Mouse (Mus musculus): ENCODE results near the gene Sirt1.
"Not testable (repeated sequence)": the region's sequence is repeated elsewhere in the genome, so short reads cannot be mapped to it uniquely, and the experiment has no call there.

The Sirt1 gene

DNA sequence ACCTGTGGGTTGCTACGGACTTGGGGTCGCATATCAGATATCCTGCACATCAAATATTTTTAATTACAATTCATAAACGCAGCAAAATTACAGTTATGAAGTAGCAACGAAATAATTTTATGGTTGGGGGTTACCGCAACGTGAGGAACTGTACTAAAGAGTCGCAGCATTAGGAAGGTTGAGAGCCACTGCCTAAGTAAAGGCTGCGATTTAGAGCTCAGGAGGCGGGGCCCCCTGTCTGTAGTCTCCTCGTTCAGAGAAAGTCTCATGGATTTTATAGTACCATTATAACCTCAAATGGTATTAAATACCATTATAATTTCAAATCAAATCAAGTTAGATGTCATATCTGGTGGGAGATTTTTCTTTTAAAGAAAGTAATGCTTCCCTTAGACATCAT is 5.5 kb upstream of the Sirt1 start:
- DNase-seq, result no peak

DNA sequence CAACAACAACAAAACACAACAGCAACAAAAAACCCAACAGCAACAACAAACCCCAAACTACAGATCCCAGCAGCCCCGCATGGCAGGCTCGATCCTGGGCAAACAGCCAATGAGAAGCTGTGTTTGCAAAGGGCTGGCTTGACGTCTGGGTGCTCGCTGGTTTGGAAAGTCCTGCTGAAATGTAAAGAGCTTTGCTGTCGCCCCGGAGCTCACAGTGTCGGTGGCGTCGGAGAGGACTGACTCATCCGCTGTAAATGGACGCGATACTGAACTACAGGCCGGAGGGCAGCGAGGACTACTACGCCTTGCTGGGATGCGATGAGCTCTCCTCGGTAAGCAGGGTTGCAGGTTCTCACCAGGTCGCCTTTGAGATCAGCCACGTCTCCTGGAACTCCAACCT is 4.9 kb upstream of the Sirt1 start:
- DNase-seq, result peak; percentile 82

DNA sequence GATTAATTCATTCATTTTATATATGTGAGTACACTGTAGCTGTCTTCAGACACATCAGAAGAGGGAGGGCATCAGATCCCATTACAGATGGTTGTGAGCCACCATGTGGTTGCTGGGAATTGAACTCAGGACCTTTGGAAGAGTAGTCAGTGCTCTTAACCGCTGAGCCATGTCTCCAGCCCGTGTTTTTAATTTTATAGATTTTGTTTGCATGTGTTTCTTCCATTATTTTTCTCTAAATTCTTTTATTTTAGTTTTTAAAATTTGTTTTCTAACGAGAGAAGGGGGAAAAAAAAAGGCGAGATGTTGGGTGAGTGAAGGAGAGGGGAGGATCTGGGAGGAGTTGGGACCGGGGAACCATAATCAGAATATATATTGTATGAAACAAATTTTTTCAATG is 4.4 kb upstream of the Sirt1 start:
- DNase-seq, result not testable (repeated sequence)

DNA sequence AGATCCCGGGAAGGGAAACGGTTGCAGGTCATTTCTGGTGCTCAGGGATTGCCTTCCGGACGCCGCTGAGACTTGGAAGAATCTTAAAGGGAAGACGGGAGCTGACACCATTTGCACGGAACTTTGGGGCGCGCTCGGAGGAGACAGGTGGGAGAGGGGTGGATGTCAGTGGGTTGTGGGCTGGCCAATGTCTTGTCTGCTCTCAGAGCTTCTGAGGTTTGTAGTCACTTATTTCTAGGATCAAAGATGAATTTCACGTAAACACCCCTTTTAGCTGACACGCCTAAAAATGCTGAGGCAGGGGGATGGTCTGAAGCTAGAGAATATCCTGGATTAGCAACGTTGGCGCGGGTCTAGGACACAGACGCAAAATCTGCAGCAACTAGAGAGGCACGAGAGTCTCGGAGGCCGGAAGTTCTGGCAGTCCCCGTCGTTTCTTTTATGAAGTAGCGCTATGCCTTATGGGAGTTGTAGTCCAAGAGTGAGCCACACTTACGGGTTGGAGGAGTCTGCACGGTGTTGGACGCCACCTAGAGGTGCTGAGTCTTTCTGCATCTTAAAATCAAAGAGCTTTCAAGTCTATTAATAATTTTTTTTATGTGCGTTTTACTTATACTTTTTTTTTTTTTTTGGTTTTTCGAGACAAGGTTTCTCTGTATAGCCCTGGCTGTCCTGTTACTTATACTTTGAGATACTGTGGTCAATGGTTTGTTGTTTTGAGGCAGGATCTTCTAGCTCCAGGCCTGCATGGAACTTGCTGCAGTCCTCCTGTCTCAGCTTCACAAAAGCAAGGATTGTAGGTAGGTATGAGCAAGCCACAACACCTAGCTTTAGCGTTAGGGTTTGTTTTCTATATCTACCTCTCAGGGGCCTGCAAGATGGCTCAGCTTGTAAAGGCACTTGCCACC is 1.1 kb upstream of the Sirt1 start, which contains the start of gene Dnajc12:
Gene Dnajc12 (plus strand): TSS at position 72 of the 908 bp plus-strand sequence.
- DNase-seq, result peak; percentile 57

DNA sequence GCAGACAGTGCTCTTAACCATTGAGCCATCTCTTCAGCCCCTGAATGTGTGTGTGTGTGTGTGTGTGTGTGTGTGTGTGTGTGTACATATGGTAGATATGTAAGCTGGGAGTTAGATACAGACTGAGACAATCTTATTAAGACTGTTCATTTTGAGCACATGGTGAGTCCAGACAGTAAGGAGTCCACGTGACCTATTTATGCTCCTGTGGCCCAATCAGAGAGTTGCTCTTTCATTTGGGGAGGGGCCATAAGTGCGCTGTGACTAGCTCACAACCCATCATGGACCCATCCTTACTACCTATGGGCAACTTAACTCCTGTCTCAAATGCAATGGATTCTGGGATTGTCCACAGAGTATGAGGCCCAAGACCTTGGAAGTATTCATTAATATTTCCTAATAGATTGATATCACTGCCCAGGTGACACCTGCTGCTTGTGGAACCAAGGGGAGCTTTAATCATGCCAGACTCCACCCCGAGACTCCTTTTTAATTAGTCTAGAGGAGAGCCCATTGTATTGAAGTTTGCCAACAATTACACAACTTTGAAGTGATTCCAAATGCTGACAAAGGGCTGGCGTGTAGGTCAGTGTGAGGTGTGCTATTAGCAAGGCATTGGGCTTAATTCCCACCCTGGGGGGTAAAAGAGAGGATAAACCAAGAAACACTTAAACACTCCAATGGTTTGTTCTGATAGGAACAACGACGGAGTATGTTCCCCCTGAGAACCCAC is 2.4 kb downstream of the Sirt1 start:
- DNase-seq, result no peak

DNA sequence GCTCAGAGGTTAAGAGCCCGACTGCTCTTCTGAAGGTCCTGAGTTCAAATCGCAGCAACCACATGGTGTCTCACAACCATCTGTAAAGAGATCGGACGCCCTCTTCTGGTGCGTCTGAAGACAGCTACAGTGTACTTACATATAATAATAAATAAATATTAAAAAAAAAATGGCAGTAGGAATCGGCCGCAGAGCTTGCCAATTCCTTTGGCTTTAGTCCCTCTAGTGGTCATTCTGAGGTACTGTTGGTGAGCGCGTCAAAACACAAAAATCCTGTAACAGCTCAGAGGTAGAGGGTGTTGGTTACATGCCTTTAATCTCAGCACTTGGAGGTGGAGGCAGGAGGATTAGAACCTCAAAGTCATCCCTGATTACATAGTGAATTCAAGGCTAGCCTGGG is 4.0 kb downstream of the Sirt1 start:
- peak; percentile 40 for DNase-seq

DNA sequence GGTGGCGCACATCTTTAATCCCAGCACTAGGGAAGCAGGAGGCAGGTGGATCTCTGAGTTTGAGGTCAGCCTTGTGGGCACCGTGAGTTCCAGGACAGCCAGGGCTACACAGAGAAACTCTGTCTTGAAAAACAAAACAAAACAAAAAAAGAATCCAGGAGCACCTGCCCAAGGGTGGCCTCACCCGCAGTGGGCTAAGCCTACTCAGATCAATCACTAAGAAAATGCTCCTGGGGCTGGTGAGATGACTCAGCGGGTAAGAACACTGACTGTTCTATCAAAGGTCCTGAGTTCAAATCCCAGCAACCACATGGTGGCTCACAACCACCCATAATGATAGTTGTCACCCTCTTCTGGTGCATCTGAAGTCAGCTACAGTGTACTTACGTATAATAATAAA is 5.2 kb downstream of the Sirt1 start:
- DNase-seq, result no peak

DNA sequence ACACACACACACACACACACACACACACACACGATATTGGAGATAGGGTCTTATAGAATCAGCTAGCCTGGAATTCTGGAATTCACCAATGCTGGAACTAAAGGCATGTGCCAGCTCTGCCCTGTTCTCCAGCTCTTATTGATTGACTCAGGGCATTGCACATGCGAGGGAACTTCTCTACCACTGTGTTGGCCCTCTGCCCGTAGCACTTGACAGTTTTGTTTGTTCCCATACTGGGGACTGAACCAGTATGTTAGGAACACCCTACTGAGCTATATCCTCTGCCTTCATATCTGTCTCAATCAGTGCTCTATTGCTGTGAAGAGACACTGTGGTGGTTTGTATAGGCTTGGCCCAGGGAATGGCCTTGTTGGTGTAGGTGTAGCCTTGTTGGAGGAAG is 13.5 kb downstream of the Sirt1 start:
- DNase-seq, result no peak

DNA sequence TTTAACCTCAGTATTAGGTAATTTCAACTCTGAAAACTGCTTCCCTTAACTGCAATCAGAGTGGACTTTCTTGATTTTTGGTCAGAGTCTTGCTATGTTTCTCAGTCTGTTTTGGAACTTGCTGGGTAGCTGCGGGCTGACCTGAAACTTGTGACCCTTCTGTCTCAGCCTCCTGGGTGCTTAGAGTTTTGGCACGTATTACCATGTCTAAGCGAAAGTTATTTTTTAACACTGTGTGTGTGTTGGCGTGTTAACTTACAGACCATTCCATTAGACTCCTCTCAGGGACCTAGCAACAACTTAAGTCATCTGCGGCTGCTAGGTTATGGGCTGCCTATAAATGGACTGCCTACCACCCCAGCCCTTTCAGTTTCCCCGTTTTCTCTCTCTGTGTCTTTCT is 14.1 kb downstream of the Sirt1 start:
- DNase-seq, result no peak

DNA sequence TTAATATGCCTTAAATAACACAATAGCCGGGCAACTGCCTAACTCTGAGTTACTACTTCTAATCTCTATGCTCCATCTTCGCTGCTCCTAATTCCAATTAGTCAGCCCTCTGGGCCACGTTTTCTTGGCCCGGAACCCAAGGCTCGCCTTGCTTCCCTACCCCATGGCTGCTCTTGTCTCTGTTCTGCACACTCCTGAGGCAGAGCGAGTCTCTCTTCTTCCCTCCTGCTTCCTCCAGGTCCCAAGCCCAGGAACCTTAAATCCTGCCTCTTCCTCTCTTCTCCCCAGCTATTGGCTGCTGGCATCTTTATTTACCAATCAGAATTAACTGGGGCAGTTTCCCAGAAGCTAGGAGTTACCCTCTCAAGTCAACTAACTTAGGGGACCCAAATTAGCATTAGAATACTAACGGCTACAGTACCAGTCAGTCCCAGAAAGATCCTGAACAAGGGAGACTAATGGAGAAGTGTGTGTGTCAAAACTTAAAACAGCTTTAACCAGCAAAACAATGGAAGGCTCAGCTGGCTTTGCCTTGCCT is 15.5 kb downstream of the Sirt1 start:
- DNase-seq, result no peak

DNA sequence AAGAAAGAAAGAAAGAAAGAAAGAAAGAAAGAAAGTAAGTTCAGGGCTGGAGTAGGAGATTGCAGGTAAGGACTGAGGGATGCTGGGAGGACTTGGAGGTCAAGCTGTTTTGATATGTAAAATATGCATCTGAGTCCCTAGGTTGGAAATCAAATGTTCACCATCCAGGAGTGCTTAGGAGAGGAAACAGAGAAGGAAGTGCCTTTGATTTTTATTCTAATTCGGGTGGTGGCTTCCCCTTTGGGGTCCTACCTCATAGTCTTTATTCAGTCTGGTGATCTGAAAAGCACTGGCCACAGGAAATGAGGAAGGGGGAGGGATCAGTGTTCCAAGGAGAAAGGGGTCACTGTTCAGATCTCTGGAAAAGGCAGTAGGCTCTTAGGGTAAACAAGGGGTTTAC is 21.0 kb downstream of the Sirt1 start:
- DNase-seq, result no peak

DNA sequence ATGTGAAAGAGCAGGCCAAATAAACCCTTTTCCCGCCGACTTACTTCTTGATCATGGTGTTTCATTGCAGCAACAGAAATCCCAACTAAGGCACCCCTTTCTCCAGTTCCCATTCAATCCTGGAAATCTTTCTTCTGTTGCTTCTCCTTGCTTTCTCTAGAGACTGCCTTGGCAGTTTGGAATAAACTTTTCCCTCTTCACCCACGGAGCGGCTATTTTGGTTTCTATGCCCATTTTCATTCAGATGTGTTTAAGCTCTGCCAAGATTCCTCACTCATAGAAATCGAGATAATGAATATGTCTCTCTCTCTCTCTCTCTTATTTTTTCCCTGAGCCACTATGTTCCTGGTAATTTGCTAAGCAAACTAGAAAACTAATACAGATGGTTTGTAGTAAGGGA is 29.4 kb downstream of the Sirt1 start:
- peak; percentile 14 for DNase-seq

DNA sequence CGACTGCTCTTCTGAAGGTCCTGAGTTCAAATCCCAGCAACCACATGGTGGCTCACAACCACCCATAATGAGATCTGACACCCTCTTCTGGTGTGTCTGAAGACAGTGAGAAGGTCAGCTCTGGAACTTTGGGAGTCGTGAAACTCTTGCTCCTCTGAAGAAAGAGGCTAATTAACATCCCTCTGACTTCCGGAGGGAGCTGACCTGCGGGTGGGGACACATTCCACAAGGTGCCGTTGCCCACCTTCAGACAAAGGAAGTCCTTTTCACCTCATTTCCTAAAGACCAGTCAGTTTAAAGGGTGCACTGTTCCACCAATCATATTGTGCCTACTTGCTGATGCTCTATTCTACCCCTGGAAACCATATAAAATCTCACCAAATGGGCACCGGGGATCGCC is 30.4 kb downstream of the Sirt1 start:
- DNase-seq, result not testable (repeated sequence)

DNA sequence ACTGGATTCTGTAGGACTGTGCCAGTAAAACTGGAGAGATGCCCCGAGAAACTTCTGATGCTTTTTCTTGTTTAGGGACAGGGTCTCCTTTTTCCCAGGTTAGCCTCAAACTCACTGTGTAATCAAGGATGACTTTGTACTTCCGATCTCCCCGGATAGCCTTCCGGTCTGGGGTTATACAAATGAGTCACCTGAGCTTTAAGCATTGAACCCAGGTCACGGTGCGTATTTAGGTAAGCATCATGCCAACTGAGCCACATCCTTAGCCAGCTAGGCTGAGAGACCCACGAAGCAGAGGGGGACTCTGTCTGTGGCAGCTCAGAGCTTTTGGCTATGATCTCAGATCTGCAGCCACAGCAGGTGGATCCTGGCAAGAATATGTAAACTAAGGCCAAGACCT is 30.8 kb downstream of the Sirt1 start:
- DNase-seq, result no peak

DNA sequence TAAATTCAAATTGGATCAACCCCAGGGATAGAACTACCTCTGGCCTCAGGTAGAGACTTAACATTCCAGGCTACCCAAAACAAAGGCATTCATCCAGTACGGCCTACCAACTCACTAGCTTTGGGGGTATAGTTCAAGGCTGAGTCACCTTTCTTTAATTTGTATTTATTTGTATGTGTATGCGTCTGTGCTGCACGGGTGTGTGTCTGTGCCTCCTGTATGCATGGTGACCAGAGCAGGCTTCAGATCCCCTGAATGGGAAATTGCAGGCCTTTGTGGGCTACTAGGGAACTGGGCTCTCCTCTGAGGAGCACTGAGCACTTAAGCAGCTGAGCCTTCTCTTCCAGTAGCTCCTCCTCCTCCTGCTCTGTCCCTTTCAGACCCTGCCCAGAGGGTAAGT is 33.2 kb downstream of the Sirt1 start:
- no peak for DNase-seq

DNA sequence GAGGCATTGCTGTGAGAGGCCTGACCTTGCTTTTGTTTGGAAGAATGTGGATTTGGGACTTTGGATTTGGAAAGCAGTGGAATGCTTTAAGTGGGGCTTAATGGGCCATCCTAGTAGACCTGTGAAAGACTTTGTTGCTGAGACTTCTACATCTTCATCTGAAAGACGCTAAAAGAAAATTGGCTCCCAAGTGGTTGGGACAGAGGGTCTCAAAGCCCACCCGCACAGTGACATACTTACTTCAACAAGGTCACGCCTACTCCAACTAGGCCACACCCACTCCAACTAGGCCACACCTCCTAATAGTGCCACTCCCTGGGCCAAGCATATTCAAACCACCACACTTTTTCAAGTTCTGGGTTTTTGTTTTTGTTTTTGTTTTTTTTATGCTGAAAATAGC is 36.8 kb downstream of the Sirt1 start:
- no peak for DNase-seq

DNA sequence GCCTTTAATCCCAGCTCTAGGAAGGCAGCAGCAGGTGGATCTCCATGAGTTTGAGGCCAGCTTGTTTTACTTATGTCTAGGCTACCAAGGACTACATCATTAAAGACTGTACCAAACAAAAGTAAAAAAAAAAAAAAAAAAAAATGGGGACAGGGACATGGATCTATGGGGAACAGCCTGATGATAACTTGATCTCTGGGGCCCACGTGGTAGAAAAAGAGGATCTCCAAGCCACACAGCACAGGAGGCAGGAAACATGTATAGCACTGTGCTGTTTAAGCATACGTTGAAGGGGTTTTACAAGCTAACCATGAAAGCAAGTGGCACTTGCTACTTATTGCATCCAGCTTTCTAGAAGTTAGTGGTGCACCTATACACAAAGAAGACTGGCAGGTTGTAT is 40.2 kb downstream of the Sirt1 start:
- no peak for DNase-seq

DNA sequence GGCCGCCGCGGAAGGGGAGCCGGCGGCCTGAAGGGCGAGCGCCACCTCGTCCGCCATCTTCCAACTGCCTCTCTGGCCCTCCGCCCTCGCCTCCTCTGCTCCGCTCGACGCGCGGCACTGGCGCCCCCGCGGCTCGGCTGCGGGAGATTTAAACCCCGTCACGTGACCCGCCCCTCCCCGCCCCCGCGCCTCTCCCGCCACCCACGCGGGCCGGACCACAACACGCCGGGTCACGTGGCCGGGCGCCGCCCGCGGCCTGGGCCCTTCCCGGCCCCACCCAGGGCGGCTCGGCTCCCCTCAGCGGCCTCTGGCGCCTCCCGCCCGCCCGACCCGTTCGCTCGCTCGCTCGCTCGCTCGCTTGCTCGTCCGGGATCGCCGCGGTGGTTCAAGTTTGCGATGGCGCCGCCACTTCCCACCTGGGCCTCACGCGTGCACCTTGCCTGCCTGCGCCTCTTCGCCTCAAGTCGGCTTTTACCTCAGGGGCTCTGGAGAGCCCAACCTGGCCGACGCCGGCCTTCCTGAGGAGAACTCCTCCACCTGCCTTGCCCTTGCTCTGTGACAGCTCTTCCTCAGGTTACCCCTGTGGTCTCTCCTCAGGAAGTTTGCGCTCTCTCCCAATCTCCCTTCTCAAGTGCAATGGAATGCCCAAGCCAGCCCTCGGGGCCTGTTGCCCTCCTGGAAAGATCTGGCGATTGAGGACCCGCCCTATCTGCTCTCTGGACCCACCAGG is 42.4 kb downstream of the Sirt1 start:
- peak; percentile 84 for DNase-seq

DNA sequence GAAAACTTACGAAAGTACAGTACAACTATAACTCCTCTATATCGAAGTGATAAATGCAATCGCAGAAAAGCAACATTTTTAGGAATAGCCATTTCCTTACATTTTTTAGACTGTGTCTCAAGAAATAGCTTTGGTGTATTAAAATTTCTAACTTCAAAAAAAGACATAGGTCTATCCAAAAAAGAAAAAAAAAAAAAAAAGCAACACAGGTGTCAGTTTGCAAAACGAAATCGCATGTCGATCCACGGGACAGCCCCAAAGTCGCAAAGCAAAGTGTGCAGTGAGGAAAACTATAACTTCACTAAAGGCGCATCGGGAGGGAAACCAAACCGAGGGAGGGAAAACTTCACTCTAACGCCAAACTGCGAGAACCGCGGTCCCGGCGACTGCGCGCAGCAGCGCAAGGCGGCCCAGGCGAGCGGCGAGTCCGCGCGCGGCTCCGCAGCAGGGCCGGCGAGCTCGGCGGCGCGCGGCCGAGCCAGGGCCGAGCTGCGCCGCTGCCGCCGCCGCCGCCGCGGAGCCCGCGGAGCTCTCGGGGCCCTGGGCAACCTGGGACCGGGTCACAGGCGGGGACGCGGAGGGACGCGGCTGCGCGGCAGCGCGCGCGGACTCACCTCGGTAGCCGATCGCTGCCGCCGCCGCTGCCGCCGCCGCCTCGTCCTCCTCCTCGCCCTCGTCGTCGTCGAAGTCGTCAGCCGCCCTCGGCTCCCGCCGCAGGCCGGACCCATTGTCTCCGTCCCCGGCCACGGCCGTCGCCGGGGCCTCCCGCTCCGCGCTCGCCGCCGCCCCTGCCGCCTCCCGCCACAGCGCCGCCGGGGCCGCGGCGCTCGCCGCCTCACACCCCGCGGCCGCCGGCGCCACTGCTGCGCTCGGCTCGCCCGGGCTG is 43.3 kb downstream of the Sirt1 start:
- peak; percentile 63 for DNase-seq

DNA sequence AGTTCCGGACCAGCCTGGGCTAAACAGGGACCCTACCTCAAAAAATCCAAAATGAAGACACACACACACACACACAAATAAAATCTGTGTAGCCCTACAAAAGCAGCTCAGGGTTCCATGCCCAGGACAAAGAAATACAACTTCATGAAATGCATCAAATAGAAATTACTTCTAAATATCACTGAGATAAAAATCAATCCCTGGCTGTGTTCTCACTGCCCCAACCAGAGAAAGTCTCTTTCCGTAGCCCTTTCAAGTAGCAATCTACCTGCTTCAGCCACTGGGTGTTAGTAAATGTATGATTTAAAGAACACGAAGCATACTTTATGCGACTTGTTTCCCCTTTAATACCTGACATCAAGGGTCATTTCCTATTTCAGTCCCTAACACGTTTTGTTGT is 44.2 kb downstream of the Sirt1 start:
- no peak for DNase-seq

DNA sequence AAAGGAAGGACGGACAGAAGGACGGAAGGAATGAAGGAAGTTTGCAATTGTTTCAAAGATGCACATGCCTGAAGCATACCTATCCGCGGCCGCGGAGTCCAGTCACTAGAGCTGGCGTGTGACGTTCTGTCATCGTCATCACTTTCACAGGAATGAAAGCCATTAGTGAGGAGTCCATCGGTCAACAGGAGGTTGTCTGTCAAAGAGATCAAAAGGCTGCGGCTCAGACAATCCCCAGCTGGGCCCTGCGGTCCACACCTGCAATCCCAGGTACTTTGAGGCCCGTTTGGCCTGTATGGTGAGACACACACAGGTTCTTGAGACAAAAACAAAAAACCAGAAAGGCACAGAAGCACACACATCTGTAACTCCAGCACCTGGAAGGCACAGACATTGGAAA is 44.6 kb downstream of the Sirt1 start:
- DNase-seq, result no peak

DNA sequence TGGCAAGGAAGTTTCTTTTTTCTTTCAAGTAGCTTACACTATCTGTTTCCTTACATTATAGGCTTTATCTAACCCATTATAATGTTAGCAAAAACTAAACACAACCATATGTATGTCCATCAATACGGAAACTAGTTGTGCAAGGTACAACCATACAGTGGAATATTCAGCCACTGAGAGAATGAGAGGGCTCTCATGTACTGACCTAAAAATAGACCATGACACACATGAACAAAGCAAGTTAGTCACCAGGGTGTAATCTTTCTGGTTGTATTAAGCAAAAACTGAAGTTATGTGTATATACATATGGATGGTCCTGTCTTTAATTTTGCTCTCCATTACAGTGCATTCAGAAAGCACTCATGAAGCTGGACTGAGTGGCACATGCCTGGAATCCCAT is 54.4 kb downstream of the Sirt1 start:
- no peak for DNase-seq

All from right cerebral cortex, postnatal 25 days (tissue).